12 mouse cellular contexts compared by ENCODE assay signal in the genomic region with DNA sequence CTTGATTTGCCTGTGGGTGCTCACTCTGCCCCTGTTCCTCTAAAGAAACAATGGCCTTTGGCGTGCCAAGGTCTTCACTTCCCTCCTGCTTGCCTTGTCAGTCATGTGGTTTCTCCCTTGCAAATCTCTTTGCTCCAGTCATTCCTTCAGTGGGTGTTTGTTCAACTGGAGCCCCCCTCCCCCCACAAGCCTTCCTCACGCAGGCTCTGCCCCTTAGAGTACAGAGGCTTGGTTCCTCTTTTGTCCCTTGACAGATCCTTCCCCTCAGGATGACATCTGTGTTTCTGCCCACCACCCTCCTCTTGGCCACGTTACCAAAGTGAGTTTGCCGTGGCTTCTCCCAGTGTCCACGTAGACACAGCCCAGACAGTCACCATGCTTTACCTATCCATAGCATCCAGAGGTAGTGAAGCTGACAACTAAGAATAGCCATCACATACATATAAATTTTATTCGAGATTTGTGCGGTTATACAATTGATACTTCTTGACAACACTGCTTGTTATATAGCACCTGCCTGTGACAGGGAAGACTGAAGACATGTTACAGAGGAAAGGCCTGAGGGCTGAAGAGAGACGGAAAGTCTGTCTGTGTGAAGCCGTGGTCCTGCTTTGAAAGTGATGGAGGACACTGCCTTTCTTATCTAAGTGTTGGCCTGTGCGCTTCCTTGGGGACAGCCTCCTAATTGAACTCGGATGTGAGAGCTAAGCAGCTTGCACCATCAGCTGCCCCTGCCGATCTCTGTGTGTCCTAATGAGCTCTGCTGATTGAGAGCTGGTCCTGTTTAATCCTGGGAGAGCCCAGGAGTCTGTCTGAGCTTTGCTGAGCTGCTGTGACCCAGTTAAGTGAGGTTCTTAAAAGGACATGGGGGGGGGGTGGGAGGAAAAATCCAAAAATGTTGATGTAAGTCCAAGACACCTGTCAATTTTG.
DNase-seq lines count a peak whose midpoint lies in the region; ATAC-seq lines count a peak whose summit lies in the region.
"Had no signal": no experiment of that assay in that cellular context is flagged by ENCODE, and none has a peak within 500 bp of the region (broad histone marks: within the 10 kb centered on the region; RNA-seq: fewer than 3 reads in every experiment).

No protein-coding gene starts in this region.

- H3K27ac ChIP-seq in forebrain, embryonic 12.5 days, result 0 out of 2 replicates have a peak overlapping the region, but pooled peaks have one; percentile 25
- H3K27ac ChIP-seq in forebrain, embryonic 10.5 days, result no peak overlapping the region
- H3K27ac ChIP-seq: embryonic facial prominence, embryonic 12.5 days; limb, embryonic 15.5 days had no signal

- H3K4me3 ChIP-seq in forebrain, embryonic 12.5 days (replicated peaks), result no peak overlapping the region
- H3K4me3 ChIP-seq in forebrain, embryonic 10.5 days, result no peak overlapping the region
- H3K4me3 ChIP-seq: embryonic facial prominence, embryonic 12.5 days; limb, embryonic 15.5 days had no signal

- WGBS in forebrain, embryonic 12.5 days, result 38% methylated on average over 12 of the region's 12 CpGs
- WGBS in forebrain, embryonic 10.5 days, result 46% methylated on average over 12 of the region's 12 CpGs

- H3K9me3 ChIP-seq in forebrain, embryonic 12.5 days, result no peaks in the 10 kb centered on the region
- H3K9me3 ChIP-seq in forebrain, embryonic 10.5 days, result no peaks in the 10 kb centered on the region
- H3K9me3 ChIP-seq: embryonic facial prominence, embryonic 12.5 days; limb, embryonic 15.5 days had no signal

- no peak overlapping the region for H3K9ac ChIP-seq in forebrain, embryonic 12.5 days
- H3K9ac ChIP-seq: embryonic facial prominence, embryonic 12.5 days; limb, embryonic 15.5 days had no signal

- H3K36me3 ChIP-seq in forebrain, embryonic 12.5 days (replicated peaks), result no peaks in the 10 kb centered on the region
- H3K36me3 ChIP-seq in forebrain, embryonic 10.5 days (replicated peaks), result no peaks in the 10 kb centered on the region
- H3K36me3 ChIP-seq: embryonic facial prominence, embryonic 12.5 days; limb, embryonic 15.5 days had no signal

- ATAC-seq in forebrain, embryonic 12.5 days (ENCODE audit: low FRiP score), result peak; percentile 46; the same call in 1 of the 2 replicates
- ATAC-seq in granulocyte monocyte progenitor cell, adult 5-6 weeks (replicated peaks; ENCODE audit: poor library complexity, severe bottlenecking), result peak; percentile 99
- ATAC-seq in megakaryocyte, adult 5-6 weeks (ENCODE audit: poor library complexity, severe bottlenecking), result peak; percentile 86

- DNase-seq in forebrain, embryonic 10.5 days (ENCODE audit: extremely low spot score, low spot score), result no peak
- DNase-seq in 416B (ENCODE audit: low read depth), result peak; percentile 25
- no peak for DNase-seq in natural killer cell, adult 2 months (ENCODE audit: low spot score in 2 of 2)
- DNase-seq in frontal cortex, postnatal 25 days (ENCODE audit: low spot score in 2 of 2), result no peak
- no peak for DNase-seq in spleen, postnatal 36 days (ENCODE audit: low spot score in 2 of 2)
- DNase-seq: kidney, postnatal 25 days; right cerebral cortex, postnatal 25 days had no signal

- H3K4me2 ChIP-seq in forebrain, embryonic 12.5 days, result no peak overlapping the region
- H3K4me2 ChIP-seq: embryonic facial prominence, embryonic 12.5 days; limb, embryonic 15.5 days had no signal

- peaks cover 11% of the 10 kb centered on the region for H3K4me1 ChIP-seq in forebrain, embryonic 12.5 days
- H3K4me1 ChIP-seq in forebrain, embryonic 10.5 days, result peaks cover 19% of the 10 kb centered on the region

- H3K27me3 ChIP-seq in forebrain, embryonic 12.5 days, result no peaks in the 10 kb centered on the region
- no peaks in the 10 kb centered on the region for H3K27me3 ChIP-seq in forebrain, embryonic 10.5 days (ENCODE audit: poor library complexity, severe bottlenecking)
- H3K27me3 ChIP-seq: embryonic facial prominence, embryonic 12.5 days; limb, embryonic 15.5 days had no signal

Comparison
In these comparisons a context has a peak if more than half of its experiments do, and no peak if none do; other contexts are left out.
1. ATAC-seq: peak in every context shown above with its lines; median percentile 99 in granulocyte monocyte progenitor cell, adult 5-6 weeks; 86 in megakaryocyte, adult 5-6 weeks; 46 in forebrain, embryonic 12.5 days.